In genomic region chr12:69453544-69453943, GRCm38 (mm10) we compare ENCODE assay signal across 14 mouse cellular contexts.
"Had no signal": no experiment of that assay in that cellular context is flagged by ENCODE, and none has a peak within 500 bp of the region (broad histone marks: within the 10 kb centered on the region; RNA-seq: fewer than 3 reads in every experiment).

No protein-coding gene starts in this region.

- H3K9ac ChIP-seq: liver, embryonic 12.5 days; liver, embryonic 14.5 days; lung, embryonic 14.5 days; midbrain, embryonic 13.5 days; midbrain, embryonic 15.5 days; neural tube, embryonic 12.5 days; stomach, embryonic 15.5 days had no signal

- H3K27ac ChIP-seq: liver, embryonic 12.5 days; liver, embryonic 14.5 days; midbrain, embryonic 13.5 days; midbrain, embryonic 15.5 days; neural tube, embryonic 12.5 days; stomach, embryonic 15.5 days; stomach, postnatal 0 days had no signal

- ATAC-seq: liver, embryonic 12.5 days; midbrain, embryonic 13.5 days; midbrain, embryonic 15.5 days had no signal

- H3K4me2 ChIP-seq: liver, embryonic 12.5 days; lung, embryonic 14.5 days; midbrain, embryonic 11.5 days; midbrain, embryonic 13.5 days; midbrain, embryonic 15.5 days; neural tube, embryonic 12.5 days; stomach, embryonic 15.5 days had no signal

- H3K36me3 ChIP-seq: liver, embryonic 12.5 days; midbrain, embryonic 13.5 days; midbrain, embryonic 15.5 days; neural tube, embryonic 12.5 days; stomach, embryonic 15.5 days had no signal

- H3K4me1 ChIP-seq: liver, embryonic 12.5 days; midbrain, embryonic 13.5 days; midbrain, embryonic 15.5 days; neural tube, embryonic 12.5 days had no signal

- DNase-seq: lung, embryonic 14.5 days; right cerebral cortex, postnatal 14 days; thymus, adult 2 months; thymus, postnatal 25 days; thymus, postnatal 4 days had no signal

- H3K27me3 ChIP-seq: midbrain, embryonic 13.5 days; midbrain, embryonic 15.5 days; neural tube, embryonic 12.5 days; stomach, embryonic 15.5 days had no signal

- H3K9me3 ChIP-seq: liver, embryonic 12.5 days; midbrain, embryonic 13.5 days; midbrain, embryonic 15.5 days; neural tube, embryonic 12.5 days; stomach, embryonic 15.5 days had no signal

- H3K4me3 ChIP-seq: liver, embryonic 12.5 days; megakaryocyte, embryonic 14.5 days; midbrain, embryonic 13.5 days; midbrain, embryonic 15.5 days; neural tube, embryonic 12.5 days; stomach, embryonic 15.5 days had no signal
